Mouse (Mus musculus) brain, embryonic 14.5 days (tissue): ENCODE results near the gene Ctnnbip1.

Source experiments
- CTCF ChIP-seq: fragments of 200-500 bp; IDR thresholded peaks from 2 replicates; pipeline ENCODE4 v1.5.1; 2012; ENCODE audit warnings: inconsistent platforms, mild to moderate bottlenecking, moderate library complexity, borderline replicate concordance; ENCODE audit not compliant: insufficient read depth, insufficient read length; ENCODE audit errors: extremely low read depth
- POLR2A ChIP-seq: fragments of 200-500 bp; IDR thresholded peaks from 2 replicates; pipeline ENCODE4 v1.6.1; 2012; ENCODE audit warnings: mild to moderate bottlenecking, inconsistent platforms, borderline replicate concordance; ENCODE audit not compliant: poor library complexity, insufficient read depth, insufficient read length, severe bottlenecking; ENCODE audit errors: extremely low read depth

DNA sequence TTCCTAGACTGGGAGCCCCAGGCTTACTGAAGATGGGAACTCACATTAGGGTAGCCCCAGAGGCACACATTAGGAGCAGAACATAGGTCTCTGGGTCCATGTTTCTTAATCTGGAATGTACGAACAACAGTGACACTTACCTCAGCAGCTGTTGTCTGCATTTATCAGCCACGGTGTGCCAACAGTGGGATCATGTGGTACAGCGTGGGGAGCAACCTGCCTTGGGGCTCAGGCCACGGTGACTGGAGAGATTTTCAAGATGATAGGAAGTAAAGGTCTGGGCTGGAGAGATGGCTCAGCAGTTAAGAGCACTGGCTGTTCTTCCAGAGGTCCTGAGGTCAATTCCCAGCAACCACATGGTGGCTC is 52.4 kb downstream of the Ctnnbip1 start:
- TF ChIP-seq CTCF (no peak), POLR2A (no peak)
